Mouse (Mus musculus): Measurements from ENCODE around the gene Cops7a. TPM values are rescaled to one million over a fixed set of nuclear protein-coding genes. Genes with fewer than 3 reads are reported as not detected.

Gene Cops7a
- polyA plus RNA-seq, 1 experiment, result 165 TPM

GRCm38 (mm10) chr6:124959960-124960359 lies 5.4 kb downstream of the Cops7a start:
- no peak overlapping the region for H3ac ChIP-seq (ENCODE audit: control insufficient read depth, insufficient read length, low read depth)

GRCm38 (mm10) chr6:124958127-124958526 lies 7.2 kb downstream of the Cops7a start:
- Histone ChIP-seq H3K79me2 (ENCODE audit: control insufficient read depth, insufficient read depth) (peaks cover 12% of the 10 kb centered on the region), H3K4me3 (ENCODE audit: insufficient read depth, poor library complexity, severe bottlenecking) (no peak overlapping the region), H3K27me3 (ENCODE audit: control insufficient read depth, insufficient read depth, insufficient read length) (no peaks in the 10 kb centered on the region), H3ac (ENCODE audit: control insufficient read depth, insufficient read length, low read depth) (no peak overlapping the region), H3K79me3 (ENCODE audit: low read depth) (peaks cover 4% of the 10 kb centered on the region), H3K36me3 (ENCODE audit: control insufficient read depth, insufficient read depth) (peaks cover 56% of the 10 kb centered on the region)
- TF ChIP-seq USF1 (IDR thresholded peaks at IDR 0.05; ENCODE audit: low read depth), result no peak
- no peak for TF ChIP-seq MAX (IDR thresholded peaks at IDR 0.05)
- no peak for TF ChIP-seq MYOD1 (IDR thresholded peaks at IDR 0.05; ENCODE audit: control insufficient read depth, insufficient read length, low read depth)
- no peak for TF ChIP-seq CTCF (IDR thresholded peaks at IDR 0.05; ENCODE audit: control insufficient read depth, insufficient read depth, insufficient read length)
- no peak for TF ChIP-seq MYOG (IDR thresholded peaks at IDR 0.05; ENCODE audit: control insufficient read depth, extremely low read depth, insufficient read length)
- TF ChIP-seq CEBPB (IDR thresholded peaks at IDR 0.05; ENCODE audit: low read depth), result no peak
- no peak for TF ChIP-seq FOSL1 (IDR thresholded peaks at IDR 0.05; ENCODE audit: insufficient read depth, low read length, poor library complexity, severe bottlenecking)

More at GRCm38 (mm10) chr6:124959960-124960359, 5.4 kb downstream of the Cops7a start:
- H3K27me3 ChIP-seq (ENCODE audit: control insufficient read depth, insufficient read depth, insufficient read length), result no peaks in the 10 kb centered on the region
- TF ChIP-seq USF1 (IDR thresholded peaks at IDR 0.05; ENCODE audit: low read depth) (no peak), CEBPB (IDR thresholded peaks at IDR 0.05; ENCODE audit: low read depth) (no peak), FOSL1 (IDR thresholded peaks at IDR 0.05; ENCODE audit: insufficient read depth, low read length, poor library complexity, severe bottlenecking) (no peak), CTCF (IDR thresholded peaks at IDR 0.05; ENCODE audit: control insufficient read depth, insufficient read depth, insufficient read length) (no peak), MYOG (IDR thresholded peaks at IDR 0.05; ENCODE audit: control insufficient read depth, extremely low read depth, insufficient read length) (no peak), MYOD1 (IDR thresholded peaks at IDR 0.05; ENCODE audit: control insufficient read depth, insufficient read length, low read depth) (no peak), MAX (IDR thresholded peaks at IDR 0.05) (no peak)
- no peak overlapping the region for H3K4me3 ChIP-seq (ENCODE audit: insufficient read depth, poor library complexity, severe bottlenecking)
- H3K79me2 ChIP-seq (ENCODE audit: control insufficient read depth, insufficient read depth), result peaks cover 31% of the 10 kb centered on the region
- peaks cover 66% of the 10 kb centered on the region for H3K36me3 ChIP-seq (ENCODE audit: control insufficient read depth, insufficient read depth)
- H3K79me3 ChIP-seq (ENCODE audit: low read depth), result peaks cover 20% of the 10 kb centered on the region

- H3K36me3 ChIP-seq (ENCODE audit: control insufficient read depth, insufficient read depth), result peaks cover 32% of the 10 kb centered on the region
Observed at GRCm38 (mm10) chr6:124955212-124955611, 10.1 kb downstream of the Cops7a start.

GRCm38 (mm10) chr6:124953991-124954715 lies 11.2 kb downstream of the Cops7a start:
- TF ChIP-seq MYOG (IDR thresholded peaks at IDR 0.05; ENCODE audit: control insufficient read depth, extremely low read depth, insufficient read length) (no peak), MYOD1 (IDR thresholded peaks at IDR 0.05; ENCODE audit: control insufficient read depth, insufficient read length, low read depth) (no peak), FOSL1 (IDR thresholded peaks at IDR 0.05; ENCODE audit: insufficient read depth, low read length, poor library complexity, severe bottlenecking) (no peak), USF1 (IDR thresholded peaks at IDR 0.05; ENCODE audit: low read depth) (no peak), CEBPB (IDR thresholded peaks at IDR 0.05; ENCODE audit: low read depth) (no peak), CTCF (IDR thresholded peaks at IDR 0.05; ENCODE audit: control insufficient read depth, insufficient read depth, insufficient read length) (no peak), MAX (IDR thresholded peaks at IDR 0.05) (no peak)
- Histone ChIP-seq H3K36me3 (ENCODE audit: control insufficient read depth, insufficient read depth) (peaks cover 22% of the 10 kb centered on the region), H3K79me2 (ENCODE audit: control insufficient read depth, insufficient read depth) (no peaks in the 10 kb centered on the region), H3K79me3 (ENCODE audit: low read depth) (no peaks in the 10 kb centered on the region), H3ac (ENCODE audit: control insufficient read depth, insufficient read length, low read depth) (no peak overlapping the region), H3K4me3 (ENCODE audit: insufficient read depth, poor library complexity, severe bottlenecking) (no peak overlapping the region), H3K27me3 (ENCODE audit: control insufficient read depth, insufficient read depth, insufficient read length) (no peaks in the 10 kb centered on the region)

More at GRCm38 (mm10) chr6:124955212-124955611, 10.1 kb downstream of the Cops7a start:
- no peak overlapping the region for H3K4me3 ChIP-seq (ENCODE audit: insufficient read depth, poor library complexity, severe bottlenecking)
- H3ac ChIP-seq (ENCODE audit: control insufficient read depth, insufficient read length, low read depth), result no peak overlapping the region
- no peak for TF ChIP-seq MYOD1 (IDR thresholded peaks at IDR 0.05; ENCODE audit: control insufficient read depth, insufficient read length, low read depth)
- TF ChIP-seq CEBPB (IDR thresholded peaks at IDR 0.05; ENCODE audit: low read depth), result no peak
- no peak for TF ChIP-seq USF1 (IDR thresholded peaks at IDR 0.05; ENCODE audit: low read depth)
- no peak for TF ChIP-seq MYOG (IDR thresholded peaks at IDR 0.05; ENCODE audit: control insufficient read depth, extremely low read depth, insufficient read length)
- no peak for TF ChIP-seq CTCF (IDR thresholded peaks at IDR 0.05; ENCODE audit: control insufficient read depth, insufficient read depth, insufficient read length)
- no peak for TF ChIP-seq MAX (IDR thresholded peaks at IDR 0.05)
- no peak for TF ChIP-seq FOSL1 (IDR thresholded peaks at IDR 0.05; ENCODE audit: insufficient read depth, low read length, poor library complexity, severe bottlenecking)
- H3K79me3 ChIP-seq (ENCODE audit: low read depth), result no peaks in the 10 kb centered on the region
- no peaks in the 10 kb centered on the region for H3K79me2 ChIP-seq (ENCODE audit: control insufficient read depth, insufficient read depth)
- H3K27me3 ChIP-seq (ENCODE audit: control insufficient read depth, insufficient read depth, insufficient read length), result no peaks in the 10 kb centered on the region

GRCm38 (mm10) chr6:124943526-124943925 lies 21.8 kb downstream of the Cops7a start:
- Histone ChIP-seq H3K79me2 (ENCODE audit: control insufficient read depth, insufficient read depth) (no peaks in the 10 kb centered on the region), H3K79me3 (ENCODE audit: low read depth) (no peaks in the 10 kb centered on the region), H3K27me3 (ENCODE audit: control insufficient read depth, insufficient read depth, insufficient read length) (no peaks in the 10 kb centered on the region), H3K4me3 (ENCODE audit: insufficient read depth, poor library complexity, severe bottlenecking) (no peak overlapping the region), H3ac (ENCODE audit: control insufficient read depth, insufficient read length, low read depth) (no peak overlapping the region), H3K36me3 (ENCODE audit: control insufficient read depth, insufficient read depth) (peaks cover 11% of the 10 kb centered on the region)
- TF ChIP-seq MYOG (IDR thresholded peaks at IDR 0.05; ENCODE audit: control insufficient read depth, extremely low read depth, insufficient read length), result no peak
- TF ChIP-seq USF1 (IDR thresholded peaks at IDR 0.05; ENCODE audit: low read depth), result no peak
- TF ChIP-seq MAX (IDR thresholded peaks at IDR 0.05), result no peak
- no peak for TF ChIP-seq MYOD1 (IDR thresholded peaks at IDR 0.05; ENCODE audit: control insufficient read depth, insufficient read length, low read depth)
- TF ChIP-seq CTCF (IDR thresholded peaks at IDR 0.05; ENCODE audit: control insufficient read depth, insufficient read depth, insufficient read length), result no peak
- no peak for TF ChIP-seq FOSL1 (IDR thresholded peaks at IDR 0.05; ENCODE audit: insufficient read depth, low read length, poor library complexity, severe bottlenecking)
- no peak for TF ChIP-seq CEBPB (IDR thresholded peaks at IDR 0.05; ENCODE audit: low read depth)
